Mouse (Mus musculus) adrenal gland, adult 2 months (tissue): ENCODE data around the gene Carnmt1. TPM values are rescaled to one million over a fixed set of nuclear protein-coding genes. Genes with fewer than 3 reads are reported as not detected.

Source experiments
- DNase-seq: peaks from one replicate; pipeline ENCODE4 v3.0.0; 2021
- polyA plus RNA-seq: library from polyadenylated mRNA; depleted of rRNA; stranded (reverse); fragments of >200 nt; gene quantifications from 2 replicates; pipeline ENCODE4 v1.2.3, GENCODE M21; 2012
- total RNA-seq, 2 experiments: library from RNA; stranded (reverse); gene quantifications; 2 replicates each; pipeline ENCODE4 v1.2.3; 2021

The Carnmt1 gene
- total and polyA plus RNA-seq, 3 experiments = 12.5 to 24.7 (median 23.7) TPM

GRCm38 (mm10) chr19:18653058-18653457 lies 17.5 kb upstream of the Carnmt1 start:
- DNase-seq = no peak

GRCm38 (mm10) chr19:18654330-18654729 lies 16.2 kb upstream of the Carnmt1 start:
- DNase-seq = no peak

- no peak for DNase-seq
These were observed 15.6 kb upstream of the Carnmt1 start for GRCm38 (mm10) chr19:18654984-18655383.

GRCm38 (mm10) chr19:18655999-18656398 lies 14.6 kb upstream of the Carnmt1 start:
- no peak for DNase-seq

- no peak for DNase-seq
These were observed 12.1 kb upstream of the Carnmt1 start for GRCm38 (mm10) chr19:18658473-18658872.

GRCm38 (mm10) chr19:18659349-18659748 lies 11.2 kb upstream of the Carnmt1 start:
- DNase-seq = no peak

- no peak for DNase-seq
These were observed 10.1 kb upstream of the Carnmt1 start for GRCm38 (mm10) chr19:18660466-18660865.

- DNase-seq = no peak
These were observed 8.9 kb upstream of the Carnmt1 start for GRCm38 (mm10) chr19:18661683-18662082.

- DNase-seq = no peak
These were observed 6.7 kb upstream of the Carnmt1 start for GRCm38 (mm10) chr19:18663904-18664303.

GRCm38 (mm10) chr19:18666966-18667365 lies 3.6 kb upstream of the Carnmt1 start:
- DNase-seq = no peak

- no peak for DNase-seq
These were observed 1.0 kb upstream of the Carnmt1 start for GRCm38 (mm10) chr19:18669551-18669950.

- DNase-seq = peak; percentile 67
These were observed 635 bp downstream of the Carnmt1 start for GRCm38 (mm10) chr19:18671056-18671741.

- no peak for DNase-seq
These were observed 1.9 kb downstream of the Carnmt1 start for GRCm38 (mm10) chr19:18672498-18672897.

GRCm38 (mm10) chr19:18673116-18673515 lies 2.6 kb downstream of the Carnmt1 start:
- no peak for DNase-seq

GRCm38 (mm10) chr19:18682142-18682541 lies 11.6 kb downstream of the Carnmt1 start:
- no peak for DNase-seq

GRCm38 (mm10) chr19:18687556-18687955 lies 17.0 kb downstream of the Carnmt1 start:
- DNase-seq = no peak

GRCm38 (mm10) chr19:18692176-18692575 lies 21.6 kb downstream of the Carnmt1 start:
- no peak for DNase-seq

- DNase-seq = no peak
These were observed 22.2 kb downstream of the Carnmt1 start for GRCm38 (mm10) chr19:18692768-18693167.

GRCm38 (mm10) chr19:18695116-18695515 lies 24.6 kb downstream of the Carnmt1 start:
- no peak for DNase-seq

GRCm38 (mm10) chr19:18695552-18695951 lies 25.0 kb downstream of the Carnmt1 start:
- DNase-seq = no peak

GRCm38 (mm10) chr19:18708101-18708500 lies 37.5 kb downstream of the Carnmt1 start:
- DNase-seq = no peak

GRCm38 (mm10) chr19:18710903-18711302 lies 40.3 kb downstream of the Carnmt1 start:
- no peak for DNase-seq

GRCm38 (mm10) chr19:18711589-18711988 lies 41.0 kb downstream of the Carnmt1 start:
- DNase-seq = no peak

- no peak for DNase-seq
These were observed 41.7 kb downstream of the Carnmt1 start for GRCm38 (mm10) chr19:18712153-18712865.
